Mouse (Mus musculus): ENCODE data around the gene Ndufa5.

GRCm38 (mm10) chr6:24573319-24573718 is 45.5 kb upstream of the Ndufa5 start:
- no peak for TF ChIP-seq CTCF (IDR thresholded peaks at IDR 0.05; ENCODE audit: extremely low read depth, insufficient read length, insufficient replicate concordance, low read depth, low read length)
- TF ChIP-seq POLR2A (IDR thresholded peaks at IDR 0.05; ENCODE audit: low read depth, low read length), result no peak

Measured in small intestine, adult 2 months (tissue).